Mouse (Mus musculus) liver, adult (tissue): ENCODE data around the gene Fam193a.

Source experiments
- GATA4 ChIP-seq: IDR thresholded peaks from 2 replicates; pipeline ENCODE4 v1.6.1; 2014; ENCODE audit warnings: mild to moderate bottlenecking, low read length; ENCODE audit not compliant: insufficient replicate concordance

The Fam193a gene

GRCm38 (mm10) chr5:34520458-34521209 lies 150.9 kb downstream of the Fam193a start:
- TF ChIP-seq GATA4, result no peak

GRCm38 (mm10) chr5:34521337-34521736 lies 151.6 kb downstream of the Fam193a start:
- no peak for TF ChIP-seq GATA4

- TF ChIP-seq GATA4, result no peak
Measured at GRCm38 (mm10) chr5:34523958-34524485, 154.3 kb downstream of the Fam193a start.

GRCm38 (mm10) chr5:34524511-34524910 lies 154.8 kb downstream of the Fam193a start:
- TF ChIP-seq GATA4, result no peak

GRCm38 (mm10) chr5:34525663-34526476 lies 156.1 kb downstream of the Fam193a start, which contains the start of gene Sh3bp2:
Gene Sh3bp2 (plus strand): TSS chr5:34525838.
- TF ChIP-seq GATA4, result peak; percentile 24; the same call in 1 of the 2 replicates

- TF ChIP-seq GATA4, result peak; percentile 26; the same call in 1 of the 2 replicates
Measured at GRCm38 (mm10) chr5:34526477-34526775, 156.7 kb downstream of the Fam193a start.

- TF ChIP-seq GATA4, result no peak
Measured at GRCm38 (mm10) chr5:34527352-34527751, 157.6 kb downstream of the Fam193a start.

- no peak for TF ChIP-seq GATA4
Measured at GRCm38 (mm10) chr5:34528724-34529123, 159.0 kb downstream of the Fam193a start.

- TF ChIP-seq GATA4, result no peak
Measured at GRCm38 (mm10) chr5:34530116-34530515, 160.4 kb downstream of the Fam193a start.

- no peak for TF ChIP-seq GATA4
Measured at GRCm38 (mm10) chr5:34530687-34531086, 161.0 kb downstream of the Fam193a start.

GRCm38 (mm10) chr5:34533066-34533465 lies 163.3 kb downstream of the Fam193a start:
- TF ChIP-seq GATA4, result no peak

GRCm38 (mm10) chr5:34533820-34534219 lies 164.1 kb downstream of the Fam193a start:
- no peak for TF ChIP-seq GATA4

GRCm38 (mm10) chr5:34534776-34535581 lies 165.2 kb downstream of the Fam193a start:
- no peak for TF ChIP-seq GATA4

GRCm38 (mm10) chr5:34535831-34536230 lies 166.1 kb downstream of the Fam193a start:
- no peak for TF ChIP-seq GATA4
